Mouse (Mus musculus): ENCODE measurements around the gene Pkp2. TPM values are rescaled to one million over a fixed set of nuclear protein-coding genes. Genes with fewer than 3 reads are reported as not detected.

The Pkp2 gene
- polyA plus RNA-seq, 1 experiment from 2014 or later = 1.5 TPM

GRCm38 (mm10) chr16:16261481-16261880, 48.4 kb downstream of the Pkp2 start:
- Histone ChIP-seq H3K36me3 (no peaks in the 10 kb centered on the region), H3K27ac (no peak overlapping the region), H3K9ac (replicated peaks) (no peak overlapping the region), H3K4me3 (replicated peaks) (no peak overlapping the region), H3K9me3 (no peaks in the 10 kb centered on the region), H3K27me3 (no peaks in the 10 kb centered on the region), H3K4me2 (no peak overlapping the region), H3K4me1 (replicated peaks) (no peaks in the 10 kb centered on the region)
- no peak for ATAC-seq (ENCODE audit: insufficient number of reproducible peaks, insufficient read depth, low FRiP score, low TSS enrichment, low read depth)
- 95% methylated on average over 6 of the region's 6 CpGs for WGBS

- Histone ChIP-seq H3K27ac (no peak overlapping the region), H3K9me3 (no peaks in the 10 kb centered on the region), H3K9ac (replicated peaks) (no peak overlapping the region), H3K27me3 (no peaks in the 10 kb centered on the region), H3K4me2 (no peak overlapping the region), H3K36me3 (no peaks in the 10 kb centered on the region), H3K4me3 (replicated peaks) (no peak overlapping the region), H3K4me1 (replicated peaks) (no peaks in the 10 kb centered on the region)
- WGBS = 78% methylated on average over 3 of the region's 3 CpGs
- no peak for ATAC-seq (ENCODE audit: insufficient number of reproducible peaks, insufficient read depth, low FRiP score, low TSS enrichment, low read depth)
These were observed 49.3 kb downstream of the Pkp2 start for GRCm38 (mm10) chr16:16262436-16262835.

- no peaks in the 10 kb centered on the region for H3K9me3 ChIP-seq
- no peak overlapping the region for H3K9ac ChIP-seq (replicated peaks)
- no peaks in the 10 kb centered on the region for H3K4me1 ChIP-seq (replicated peaks)
- H3K27ac ChIP-seq = no peak overlapping the region
- 29% methylated on average over 3 of the region's 3 CpGs for WGBS
- no peaks in the 10 kb centered on the region for H3K27me3 ChIP-seq
- no peak overlapping the region for H3K4me3 ChIP-seq (replicated peaks)
- H3K36me3 ChIP-seq = no peaks in the 10 kb centered on the region
- ATAC-seq (ENCODE audit: insufficient number of reproducible peaks, insufficient read depth, low FRiP score, low TSS enrichment, low read depth) = no peak
- no peak overlapping the region for H3K4me2 ChIP-seq
These were observed 59.9 kb downstream of the Pkp2 start for GRCm38 (mm10) chr16:16272978-16273377.

- no peak overlapping the region for H3K4me2 ChIP-seq
- H3K4me3 ChIP-seq (replicated peaks) = no peak overlapping the region
- no peak overlapping the region for H3K9ac ChIP-seq (replicated peaks)
- no peak overlapping the region for H3K27ac ChIP-seq
- H3K9me3 ChIP-seq = no peaks in the 10 kb centered on the region
- no peaks in the 10 kb centered on the region for H3K4me1 ChIP-seq (replicated peaks)
- H3K27me3 ChIP-seq = no peaks in the 10 kb centered on the region
- H3K36me3 ChIP-seq = no peaks in the 10 kb centered on the region
- 88% methylated on average over 6 of the region's 6 CpGs for WGBS
- no peak for ATAC-seq (ENCODE audit: insufficient number of reproducible peaks, insufficient read depth, low FRiP score, low TSS enrichment, low read depth)
These were observed 60.6 kb downstream of the Pkp2 start for GRCm38 (mm10) chr16:16273752-16274151.

- ATAC-seq (ENCODE audit: insufficient number of reproducible peaks, insufficient read depth, low FRiP score, low TSS enrichment, low read depth) = peak; percentile 99
- H3K9ac ChIP-seq (replicated peaks) = peak within 1 kb of the TSS; percentile 85
- peak within 1 kb of the TSS; percentile 96 for H3K27ac ChIP-seq
- peak within 1 kb of the TSS; percentile 93 for H3K4me3 ChIP-seq (replicated peaks)
- H3K27me3 ChIP-seq = no peaks in the 10 kb centered on the region
- under 1% methylated on average over 50 of the region's 50 CpGs for WGBS
- H3K4me2 ChIP-seq = peak within 1 kb of the TSS; percentile 70
- peaks cover 13% of the 10 kb centered on the region for H3K36me3 ChIP-seq
- H3K9me3 ChIP-seq = no peaks in the 10 kb centered on the region
- peaks cover 11% of the 10 kb centered on the region for H3K4me1 ChIP-seq (replicated peaks)
These were observed 89.4 kb downstream of the Pkp2 start, which contains the start of gene Yars2 for GRCm38 (mm10) chr16:16302369-16303137. Yars2 (plus strand) TSS chr16:16302965.

- H3K9me3 ChIP-seq = no peaks in the 10 kb centered on the region
- H3K4me1 ChIP-seq (replicated peaks) = peaks cover 11% of the 10 kb centered on the region
- H3K27me3 ChIP-seq = no peaks in the 10 kb centered on the region
- peak overlapping the region; percentile 96 for H3K27ac ChIP-seq
- under 1% methylated on average over 61 of the region's 61 CpGs for WGBS
- ATAC-seq (ENCODE audit: insufficient number of reproducible peaks, insufficient read depth, low FRiP score, low TSS enrichment, low read depth) = peak; percentile 60
- peak overlapping the region; percentile 85 for H3K9ac ChIP-seq (replicated peaks)
- H3K4me3 ChIP-seq (replicated peaks) = peak overlapping the region; percentile 93
- H3K4me2 ChIP-seq = peak overlapping the region; percentile 70
- peaks cover 19% of the 10 kb centered on the region for H3K36me3 ChIP-seq
These were observed 90.2 kb downstream of the Pkp2 start for GRCm38 (mm10) chr16:16303138-16303827.

- Histone ChIP-seq H3K4me3 (replicated peaks) (peak overlapping the region; percentile 93), H3K9ac (replicated peaks) (peak overlapping the region; percentile 85), H3K9me3 (no peaks in the 10 kb centered on the region), H3K36me3 (peaks cover 21% of the 10 kb centered on the region), H3K4me1 (replicated peaks) (peaks cover 11% of the 10 kb centered on the region), H3K27ac (no peak overlapping the region), H3K4me2 (peak overlapping the region; percentile 70), H3K27me3 (no peaks in the 10 kb centered on the region)
- WGBS = 19% methylated on average over 7 of the region's 7 CpGs
- ATAC-seq (ENCODE audit: insufficient number of reproducible peaks, insufficient read depth, low FRiP score, low TSS enrichment, low read depth) = no peak
These were observed 90.8 kb downstream of the Pkp2 start for GRCm38 (mm10) chr16:16303888-16304287.

GRCm38 (mm10) chr16:16311319-16311718, 98.2 kb downstream of the Pkp2 start:
- WGBS = 83% methylated on average over 5 of the region's 5 CpGs
- H3K4me2 ChIP-seq = no peak overlapping the region
- H3K27me3 ChIP-seq = no peaks in the 10 kb centered on the region
- peak; percentile 37; the same call in 1 of the 2 replicates for ATAC-seq (ENCODE audit: insufficient number of reproducible peaks, insufficient read depth, low FRiP score, low TSS enrichment, low read depth)
- no peak overlapping the region for H3K27ac ChIP-seq
- H3K9me3 ChIP-seq = no peaks in the 10 kb centered on the region
- no peak overlapping the region for H3K4me3 ChIP-seq (replicated peaks)
- peaks cover 78% of the 10 kb centered on the region for H3K36me3 ChIP-seq
- no peaks in the 10 kb centered on the region for H3K4me1 ChIP-seq (replicated peaks)
- H3K9ac ChIP-seq (replicated peaks) = no peak overlapping the region

Other genes with a start within 250 kb of the Pkp2 start
- 46.6 and 46.7 TPM in 2 replicates for gene Yars2, start 89.6 kb downstream of the Pkp2 start, polyA plus RNA-seq (2016; fragmentation: Nextera tagmentation; extraction: Ambion mirVana)
- 60.5 and 64.2 TPM in 2 replicates for gene Dnm1l, start 145.6 kb downstream of the Pkp2 start, polyA plus RNA-seq (2016; fragmentation: Nextera tagmentation; extraction: Ambion mirVana)

Measured in limb, embryonic 12.5 days (tissue).